Mouse (Mus musculus) left cerebral cortex, adult 2 months (tissue): ENCODE data around the gene Fut4. TPM values are rescaled to one million over a fixed set of nuclear protein-coding genes. Genes with fewer than 3 reads are reported as not detected.

ENCODE experiments used
- DNase-seq, 2 experiments: peaks; one replicate each; pipeline ENCODE4 v3.0.0; 2021 to 2022; ENCODE audit warnings: low spot score in 2 of 2, mixed read lengths in 1 of 2; ENCODE audit errors: extremely low spot score in 1 of 2
- H3K27ac ChIP-seq: fragments of 200-600 bp; 2 replicates; pipeline ENCODE4 v1.8.1; 2022
- H3K4me3 ChIP-seq: fragments of 200-600 bp; 2 replicates; pipeline ENCODE4 v1.8.1; 2022
- CTCF ChIP-seq: fragments of 200-600 bp; IDR thresholded peaks from 2 replicates; pipeline ENCODE4 v1.8.1; 2022; ENCODE audit warnings: antibody characterized with exemption, mild to moderate bottlenecking, moderate library complexity
- intact Hi-C: fragments of 180-260 bp; cut with DNase I; formaldehyde crosslinking; loops from one replicate; pipeline ENCODE4 v1.15.1; 2025
- total RNA-seq, 2 experiments: library from RNA; stranded (reverse); gene quantifications; 2 replicates each; pipeline ENCODE4 v1.2.3; 2021

Fut4 gene
- total RNA-seq, 2 experiments from 2014 or later, result 0.09 to 0.19 TPM

GRCm38 (mm10) chr9:14754469-14754868, 2.3 kb upstream of the Fut4 start:
- H3K27ac ChIP-seq, result no peak overlapping the region
- TF ChIP-seq CTCF, result no peak
- no peak overlapping the region for H3K4me3 ChIP-seq
- no peak for DNase-seq
- intact Hi-C loops, result no loop called here

DNA sequence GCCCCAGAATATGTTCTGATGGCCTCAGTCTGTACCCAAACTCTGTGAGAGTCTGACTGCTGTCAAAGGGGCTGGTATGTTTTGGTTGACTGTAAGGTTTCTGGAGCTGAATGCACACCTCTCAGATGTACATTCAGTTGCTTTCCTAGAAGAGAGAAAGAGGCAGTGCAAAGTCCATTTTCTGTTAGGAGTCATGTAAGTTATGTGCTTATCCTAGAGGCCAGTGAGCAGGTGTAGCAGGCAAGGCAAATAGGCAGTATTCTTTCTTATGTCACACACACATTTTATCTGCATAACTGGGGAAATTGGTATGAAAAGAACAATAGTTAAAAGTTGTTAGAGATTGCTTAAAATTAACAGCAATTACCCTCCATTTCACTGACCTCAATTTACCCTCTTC, 1.8 kb upstream of the Fut4 start:
- no peak for DNase-seq
- Histone ChIP-seq H3K27ac (no peak overlapping the region), H3K4me3 (no peak overlapping the region)
- intact Hi-C loops, result no loop called here
- no peak for TF ChIP-seq CTCF

DNA sequence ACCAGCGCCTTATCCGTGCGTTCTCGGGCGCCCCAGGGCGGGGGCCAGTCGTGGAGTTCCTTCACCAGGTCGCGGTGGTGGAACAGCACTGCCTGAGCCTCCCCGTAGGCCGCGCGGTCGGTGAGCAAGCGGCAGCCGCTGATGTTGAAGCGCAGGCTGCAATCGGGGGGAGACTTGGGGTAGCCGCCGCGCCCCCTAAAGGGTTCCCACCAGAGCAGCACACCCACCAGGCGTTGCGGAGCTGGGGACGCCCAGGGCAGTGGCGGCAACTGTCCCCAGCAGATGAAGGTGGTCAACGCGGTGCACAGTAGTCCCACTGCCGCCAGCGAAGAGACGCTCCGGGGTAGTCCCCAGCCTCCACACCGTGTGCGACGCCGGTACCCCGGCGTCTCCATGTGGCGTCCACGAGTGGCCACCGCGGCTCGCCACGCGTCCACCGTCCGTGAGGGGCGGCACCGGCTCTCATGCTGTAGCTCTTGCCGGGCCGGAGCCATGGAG, 641 bp downstream of the Fut4 start:
- H3K27ac ChIP-seq, result no peak overlapping the region
- intact Hi-C loops, result no loop called here
- no peak for DNase-seq
- peak overlapping the region; percentile 32 for H3K4me3 ChIP-seq
- TF ChIP-seq CTCF, result no peak

DNA sequence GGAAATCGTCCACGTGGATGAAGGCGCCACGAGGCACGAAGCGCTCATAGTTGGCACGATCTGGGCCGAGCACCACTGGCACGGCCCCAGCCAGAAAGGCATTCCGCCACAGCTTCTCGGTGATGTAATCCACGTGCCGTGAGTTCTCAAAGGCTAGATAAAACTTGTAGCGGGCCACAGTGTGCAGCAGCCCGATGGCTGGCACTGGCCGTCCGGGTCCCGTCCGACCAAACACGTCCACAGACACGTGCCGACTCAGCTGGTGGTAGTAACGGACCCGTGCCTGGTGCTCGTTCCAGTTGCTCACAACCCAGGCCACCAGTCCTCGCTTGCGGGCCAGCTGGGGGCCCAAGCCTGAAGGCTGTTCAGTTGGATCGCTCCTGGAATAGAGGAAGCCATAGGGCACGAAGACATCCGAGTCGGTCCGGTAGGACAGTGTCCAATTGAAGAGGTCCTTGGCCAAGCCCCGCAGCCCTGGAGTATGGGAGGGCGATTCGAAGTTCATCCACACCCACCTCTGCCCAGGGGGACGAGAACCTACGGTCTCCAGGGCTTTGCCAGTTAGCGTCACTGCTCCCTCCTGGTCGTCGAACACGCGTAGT, 1.2 kb downstream of the Fut4 start:
- peak overlapping the region; percentile 32 for H3K4me3 ChIP-seq
- intact Hi-C loops, result no loop called here
- no peak for DNase-seq
- no peak for TF ChIP-seq CTCF
- no peak overlapping the region for H3K27ac ChIP-seq

DNA sequence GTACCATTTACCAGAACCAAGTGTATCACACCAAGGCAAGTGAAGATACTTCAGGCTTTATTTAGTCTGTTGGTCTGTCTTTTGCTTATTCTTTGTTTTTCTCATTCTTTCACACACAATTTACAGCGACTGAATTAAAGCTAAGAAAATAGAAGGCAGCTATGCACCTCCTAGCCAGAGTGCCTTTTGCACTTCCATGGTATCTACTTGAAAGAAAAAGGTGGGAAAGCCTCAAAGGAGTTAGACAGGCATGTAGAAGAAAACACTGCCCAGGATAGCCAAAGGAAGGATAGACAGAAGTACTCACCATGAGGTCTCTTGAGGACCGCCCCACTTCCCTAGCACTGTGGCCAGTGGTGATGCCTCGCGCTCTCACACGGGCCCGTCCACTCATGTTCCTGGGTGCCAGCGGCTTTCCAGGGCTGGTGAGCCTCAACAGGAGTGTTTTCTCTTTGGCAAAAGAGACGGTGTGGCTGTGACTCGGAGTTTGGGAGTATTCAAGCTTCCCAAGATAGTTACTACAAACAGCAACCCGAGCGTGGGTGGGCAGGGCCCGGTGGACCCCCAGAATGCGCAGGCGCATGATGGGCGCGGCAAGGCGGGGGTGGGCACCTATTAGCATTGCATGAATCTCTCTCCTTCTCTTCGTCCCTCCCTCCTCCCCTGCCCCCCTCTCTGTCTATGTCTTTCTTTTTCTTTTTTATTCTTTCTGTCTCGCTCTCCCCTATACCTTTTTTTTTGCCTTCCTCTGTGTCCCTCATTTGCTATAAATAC, 11.9 kb downstream of the Fut4 start, which contains the start of gene Piwil4:
Piwil4 (minus strand) TSS at position 583 of the 774 bp plus-strand sequence.
- no peak for DNase-seq
- Histone ChIP-seq H3K4me3 (no peak within 1 kb of the TSS), H3K27ac (no peak within 1 kb of the TSS)
- intact Hi-C loops, result no loop called here
- no peak for TF ChIP-seq CTCF

- intact Hi-C loops, result no loop called here
- TF ChIP-seq CTCF, result no peak
- no peak for DNase-seq
- H3K4me3 ChIP-seq, result no peak overlapping the region
- H3K27ac ChIP-seq, result no peak overlapping the region
These were observed 12.6 kb downstream of the Fut4 start for GRCm38 (mm10) chr9:14739498-14740150.

DNA sequence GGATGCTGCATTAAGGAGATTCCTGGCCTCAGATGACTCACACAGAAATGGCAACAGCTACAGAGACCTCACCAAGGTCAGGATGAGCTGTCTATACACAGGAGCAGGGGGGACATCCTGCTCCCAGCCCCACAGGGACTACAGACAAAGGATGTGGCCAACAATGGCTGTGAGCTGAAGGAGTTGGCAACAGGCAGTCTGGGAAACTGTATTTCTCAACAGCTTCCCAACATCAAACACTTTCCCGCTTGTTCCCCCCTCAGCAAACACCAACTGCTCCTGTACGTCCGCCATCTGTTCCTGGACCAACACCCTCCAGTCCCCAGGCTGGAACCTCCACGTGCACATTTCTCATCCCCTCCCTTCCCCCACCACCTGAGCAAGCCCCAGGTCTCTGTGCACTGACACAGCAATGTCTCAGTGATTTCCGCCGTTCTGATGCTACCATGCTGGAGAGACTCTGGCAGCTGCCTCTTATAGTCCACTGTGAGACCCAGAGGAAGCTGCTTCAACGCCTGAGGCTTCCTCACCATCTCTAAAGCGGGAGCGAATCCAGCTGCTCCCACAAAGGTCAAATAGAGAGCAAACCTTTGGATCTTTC, 21.2 kb downstream of the Fut4 start:
- TF ChIP-seq CTCF, result no peak
- Histone ChIP-seq H3K27ac (no peak overlapping the region), H3K4me3 (no peak overlapping the region)
- DNase-seq, result no peak
- intact Hi-C loops, result no loop called here

GRCm38 (mm10) chr9:14728365-14728764, 23.8 kb downstream of the Fut4 start:
- intact Hi-C loops, result no loop called here
- DNase-seq, result no peak
- no peak overlapping the region for H3K27ac ChIP-seq
- no peak for TF ChIP-seq CTCF
- no peak overlapping the region for H3K4me3 ChIP-seq

DNA sequence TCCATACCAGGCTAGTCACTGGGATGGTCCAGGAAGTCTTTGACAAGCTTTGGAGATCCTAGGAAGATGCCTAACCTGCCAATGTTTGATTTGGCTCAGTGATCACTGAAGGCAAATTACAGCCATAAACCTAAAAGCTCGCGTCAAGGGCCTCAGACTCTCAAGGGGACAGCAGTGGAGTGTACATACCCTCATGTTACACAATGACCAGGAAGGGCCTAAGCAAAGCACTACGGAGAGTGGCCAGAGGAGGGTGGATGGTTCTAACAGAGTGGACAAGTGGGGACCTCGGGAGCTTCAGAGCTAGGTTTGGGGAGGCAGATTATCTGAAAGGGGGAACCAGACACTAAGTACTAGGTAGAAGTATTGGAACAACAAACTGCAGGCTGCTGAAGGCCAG, 25.6 kb downstream of the Fut4 start:
- H3K27ac ChIP-seq, result no peak overlapping the region
- DNase-seq, result no peak
- TF ChIP-seq CTCF, result no peak
- intact Hi-C loops, result no loop called here
- no peak overlapping the region for H3K4me3 ChIP-seq

- H3K4me3 ChIP-seq, result no peak overlapping the region
- H3K27ac ChIP-seq, result no peak overlapping the region
- intact Hi-C loops, result no loop called here
- DNase-seq, result no peak
- no peak for TF ChIP-seq CTCF
These were observed 26.2 kb downstream of the Fut4 start for GRCm38 (mm10) chr9:14726005-14726404.

DNA sequence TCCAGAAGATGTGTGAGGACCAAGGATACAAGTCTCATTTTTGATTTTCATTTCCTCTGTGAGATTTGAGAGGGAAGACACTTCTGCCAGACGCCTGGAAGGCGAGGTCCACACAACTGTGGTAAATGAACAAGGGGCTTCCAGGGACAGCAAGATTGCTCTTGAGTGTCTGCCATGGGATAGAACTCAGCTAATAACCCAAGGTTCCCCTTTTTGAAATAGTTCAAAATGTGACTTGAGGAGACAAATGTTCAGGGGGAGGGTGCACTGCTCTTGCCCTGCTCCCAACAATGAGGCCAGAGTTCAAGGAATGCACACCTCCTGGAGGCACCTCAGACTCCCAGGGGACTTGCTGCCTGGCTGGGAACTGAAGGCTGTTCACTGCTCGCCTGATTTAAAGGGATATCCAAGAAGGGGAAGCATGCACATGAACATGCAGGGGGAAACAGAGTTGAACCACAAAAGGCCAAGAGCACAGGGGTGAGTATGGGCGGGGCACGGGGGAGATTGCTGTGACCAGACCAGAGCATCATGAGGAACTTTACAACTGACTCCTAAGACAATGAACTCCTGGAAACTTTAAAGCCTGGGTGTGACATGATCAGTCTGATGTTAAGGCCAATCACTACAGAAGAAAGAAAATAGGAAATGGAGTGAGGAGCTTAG, 27.3 kb downstream of the Fut4 start:
- TF ChIP-seq CTCF, result no peak

More for the DNA sequence above, 27.3 kb downstream of the Fut4 start:
- DNase-seq, result no peak
- Histone ChIP-seq H3K27ac (no peak overlapping the region), H3K4me3 (no peak overlapping the region)
- intact Hi-C loops, result no loop called here
